Mouse (Mus musculus): ENCODE data around the gene Klk1b22. TPM values are rescaled to one million over a fixed set of nuclear protein-coding genes. Genes with fewer than 3 reads are reported as not detected.
"Not testable (repeated sequence)": the region's sequence is repeated elsewhere in the genome, so short reads cannot be mapped to it uniquely, and the experiment has no call there.

Klk1b22 gene
- polyA plus RNA-seq (2014; fragmentation: Nextera tagmentation; extraction: Ambion mirVana): not detected in 2 replicates

GRCm38 (mm10) chr7:44112373-44112772 lies at the start of gene Klk1b22:
Gene Klk1b22, plus strand, starts transcription at chr7:44112673.
- ATAC-seq (no peak), DNase-seq (ENCODE audit: low spot score) (no peak)
- WGBS: 65% methylated on average over 4 of the region's 4 CpGs
- H3K4me2 ChIP-seq (ENCODE audit: low read length): no peak within 1 kb of the TSS
- no peaks in the 10 kb centered on the region for H3K27me3 ChIP-seq (replicated peaks; ENCODE audit: control insufficient read depth, insufficient read depth, low read length)
- no peaks in the 10 kb centered on the region for H3K4me1 ChIP-seq (ENCODE audit: control insufficient read depth, insufficient read depth, low read length)
- no peak within 1 kb of the TSS for H3K9ac ChIP-seq (ENCODE audit: low read length)
- H3K9me3 ChIP-seq (replicated peaks; ENCODE audit: control insufficient read depth, low read length): no peaks in the 10 kb centered on the region
- H3K27ac ChIP-seq (ENCODE audit: low read depth, low read length): no peak within 1 kb of the TSS
- H3K36me3 ChIP-seq (ENCODE audit: control insufficient read depth, insufficient read depth, low read length): no peaks in the 10 kb centered on the region
- no peak within 1 kb of the TSS for H3K4me3 ChIP-seq (ENCODE audit: low read depth, low read length)

GRCm38 (mm10) chr7:44072117-44072516 lies 40.4 kb upstream of the Klk1b22 start:
- H3K9me3 ChIP-seq (replicated peaks; ENCODE audit: control insufficient read depth, low read length): no peaks in the 10 kb centered on the region

GRCm38 (mm10) chr7:44077703-44078102 lies 34.8 kb upstream of the Klk1b22 start:
- Histone ChIP-seq H3K27me3 (replicated peaks; ENCODE audit: control insufficient read depth, insufficient read depth, low read length) (no peaks in the 10 kb centered on the region), H3K4me2 (ENCODE audit: low read length) (no peak overlapping the region), H3K36me3 (ENCODE audit: control insufficient read depth, insufficient read depth, low read length) (no peaks in the 10 kb centered on the region), H3K27ac (ENCODE audit: low read depth, low read length) (no peak overlapping the region), H3K9ac (ENCODE audit: low read length) (no peak overlapping the region), H3K4me1 (ENCODE audit: control insufficient read depth, insufficient read depth, low read length) (no peaks in the 10 kb centered on the region), H3K9me3 (replicated peaks; ENCODE audit: control insufficient read depth, low read length) (no peaks in the 10 kb centered on the region), H3K4me3 (ENCODE audit: low read depth, low read length) (no peak overlapping the region)
- WGBS: 100% methylated on average over 1 of the region's 1 CpGs
- DNase-seq (ENCODE audit: low spot score) (no peak), ATAC-seq (no peak)

More at GRCm38 (mm10) chr7:44072117-44072516, 40.4 kb upstream of the Klk1b22 start:
- no peaks in the 10 kb centered on the region for H3K36me3 ChIP-seq (ENCODE audit: control insufficient read depth, insufficient read depth, low read length)
- H3K27me3 ChIP-seq (replicated peaks; ENCODE audit: control insufficient read depth, insufficient read depth, low read length): no peaks in the 10 kb centered on the region
- H3K4me1 ChIP-seq (ENCODE audit: control insufficient read depth, insufficient read depth, low read length): no peaks in the 10 kb centered on the region
- DNase-seq (ENCODE audit: low spot score): no peak
- no peak overlapping the region for H3K9ac ChIP-seq (ENCODE audit: low read length)
- no peak overlapping the region for H3K4me3 ChIP-seq (ENCODE audit: low read depth, low read length)
- no peak overlapping the region for H3K4me2 ChIP-seq (ENCODE audit: low read length)
- 72% methylated on average over 2 of the region's 2 CpGs for WGBS
- H3K27ac ChIP-seq (ENCODE audit: low read depth, low read length): no peak overlapping the region
- no peak for ATAC-seq

- Histone ChIP-seq H3K27me3 (replicated peaks; ENCODE audit: control insufficient read depth, insufficient read depth, low read length) (no peaks in the 10 kb centered on the region), H3K27ac (ENCODE audit: low read depth, low read length) (no peak overlapping the region), H3K4me3 (ENCODE audit: low read depth, low read length) (no peak overlapping the region), H3K4me2 (ENCODE audit: low read length) (no peak overlapping the region), H3K4me1 (ENCODE audit: control insufficient read depth, insufficient read depth, low read length) (no peaks in the 10 kb centered on the region), H3K9me3 (replicated peaks; ENCODE audit: control insufficient read depth, low read length) (no peaks in the 10 kb centered on the region), H3K36me3 (ENCODE audit: control insufficient read depth, insufficient read depth, low read length) (no peaks in the 10 kb centered on the region), H3K9ac (ENCODE audit: low read length) (no peak overlapping the region)
- DNase-seq (ENCODE audit: low spot score) (no peak), ATAC-seq (no peak)
- 94% methylated on average over 1 of the region's 1 CpGs for WGBS
Observed at GRCm38 (mm10) chr7:44096111-44096510, 16.4 kb upstream of the Klk1b22 start.

- not testable (repeated sequence) for H3K4me1 ChIP-seq (ENCODE audit: control insufficient read depth, insufficient read depth, low read length); DNase-seq (ENCODE audit: low spot score); H3K27me3 ChIP-seq (replicated peaks; ENCODE audit: control insufficient read depth, insufficient read depth, low read length); H3K9ac ChIP-seq (ENCODE audit: low read length); H3K36me3 ChIP-seq (ENCODE audit: control insufficient read depth, insufficient read depth, low read length); H3K27ac ChIP-seq (ENCODE audit: low read depth, low read length); H3K9me3 ChIP-seq (replicated peaks; ENCODE audit: control insufficient read depth, low read length); H3K4me2 ChIP-seq (ENCODE audit: low read length); ATAC-seq; H3K4me3 ChIP-seq (ENCODE audit: low read depth, low read length)
- WGBS: 78% methylated on average over 3 of the region's 3 CpGs
Observed at GRCm38 (mm10) chr7:44102028-44102427, 10.4 kb upstream of the Klk1b22 start, which contains the start of gene Klk1b21. Gene Klk1b21, plus strand, starts transcription at chr7:44102328.

- 89% methylated on average over 6 of the region's 6 CpGs for WGBS
- no peaks in the 10 kb centered on the region for H3K9me3 ChIP-seq (replicated peaks; ENCODE audit: control insufficient read depth, low read length)
- no peaks in the 10 kb centered on the region for H3K4me1 ChIP-seq (ENCODE audit: control insufficient read depth, insufficient read depth, low read length)
- no peaks in the 10 kb centered on the region for H3K36me3 ChIP-seq (ENCODE audit: control insufficient read depth, insufficient read depth, low read length)
- ATAC-seq: no peak
- H3K27ac ChIP-seq (ENCODE audit: low read depth, low read length): no peak overlapping the region
- H3K27me3 ChIP-seq (replicated peaks; ENCODE audit: control insufficient read depth, insufficient read depth, low read length): no peaks in the 10 kb centered on the region
- H3K4me2 ChIP-seq (ENCODE audit: low read length): no peak overlapping the region
- no peak for DNase-seq (ENCODE audit: low spot score)
- no peak overlapping the region for H3K9ac ChIP-seq (ENCODE audit: low read length)
- H3K4me3 ChIP-seq (ENCODE audit: low read depth, low read length): no peak overlapping the region
Observed at GRCm38 (mm10) chr7:44123445-44123844, 11.0 kb downstream of the Klk1b22 start.

- no peak within 1 kb of the TSS for H3K4me2 ChIP-seq (ENCODE audit: low read length)
- WGBS: 95% methylated on average over 3 of the region's 3 CpGs
Observed at GRCm38 (mm10) chr7:44136467-44136866, 24.0 kb downstream of the Klk1b22 start, which contains the start of gene Klk1b16. Gene Klk1b16, plus strand, starts transcription at chr7:44136767.

More at GRCm38 (mm10) chr7:44136467-44136866, 24.0 kb downstream of the Klk1b22 start, which contains the start of gene Klk1b16:
- H3K27ac ChIP-seq (ENCODE audit: low read depth, low read length): no peak within 1 kb of the TSS
- no peaks in the 10 kb centered on the region for H3K9me3 ChIP-seq (replicated peaks; ENCODE audit: control insufficient read depth, low read length)
- no peaks in the 10 kb centered on the region for H3K36me3 ChIP-seq (ENCODE audit: control insufficient read depth, insufficient read depth, low read length)
- H3K4me1 ChIP-seq (ENCODE audit: control insufficient read depth, insufficient read depth, low read length): no peaks in the 10 kb centered on the region
- H3K4me3 ChIP-seq (ENCODE audit: low read depth, low read length): no peak within 1 kb of the TSS
- ATAC-seq (no peak), DNase-seq (ENCODE audit: low spot score) (no peak)
- no peak within 1 kb of the TSS for H3K9ac ChIP-seq (ENCODE audit: low read length)
- no peaks in the 10 kb centered on the region for H3K27me3 ChIP-seq (replicated peaks; ENCODE audit: control insufficient read depth, insufficient read depth, low read length)

Other genes with a start within 250 kb of the Klk1b22 start
- 0.69 and 0.86 TPM in 2 replicates for gene Klk4, start 231.5 kb upstream of the Klk1b22 start, polyA plus RNA-seq (2014; fragmentation: Nextera tagmentation; extraction: Ambion mirVana)
- gene Klk15, start 178.9 kb upstream of the Klk1b22 start, polyA plus RNA-seq (2014; fragmentation: Nextera tagmentation; extraction: Ambion mirVana): not detected in 2 replicates
- gene Klk1b8, start 162.0 kb upstream of the Klk1b22 start, polyA plus RNA-seq (2014; fragmentation: Nextera tagmentation; extraction: Ambion mirVana): not detected in 2 replicates
- not detected in 2 replicates for gene Klk1b1, start 145.9 kb upstream of the Klk1b22 start, polyA plus RNA-seq (2014; fragmentation: Nextera tagmentation; extraction: Ambion mirVana)
- gene Klk1b9, start 136.6 kb upstream of the Klk1b22 start, polyA plus RNA-seq (2014; fragmentation: Nextera tagmentation; extraction: Ambion mirVana): not detected in 2 replicates
- not detected in 2 replicates for gene Klk1b11, start 116.8 kb upstream of the Klk1b22 start, polyA plus RNA-seq (2014; fragmentation: Nextera tagmentation; extraction: Ambion mirVana)
- gene Klk1b26, start 100.5 kb upstream of the Klk1b22 start, polyA plus RNA-seq (2014; fragmentation: Nextera tagmentation; extraction: Ambion mirVana): not detected in 2 replicates
- not detected in 2 replicates for gene Klk1b27, start 60.4 kb upstream of the Klk1b22 start, polyA plus RNA-seq (2014; fragmentation: Nextera tagmentation; extraction: Ambion mirVana)
- not detected in 2 replicates for gene Klk1b21, start 10.3 kb upstream of the Klk1b22 start, polyA plus RNA-seq (2014; fragmentation: Nextera tagmentation; extraction: Ambion mirVana)
- gene Klk1b16, start 24.1 kb downstream of the Klk1b22 start, polyA plus RNA-seq (2014; fragmentation: Nextera tagmentation; extraction: Ambion mirVana): not detected in 2 replicates
- gene Klk1b24, start 75.6 kb downstream of the Klk1b22 start, polyA plus RNA-seq (2014; fragmentation: Nextera tagmentation; extraction: Ambion mirVana): not detected in 2 replicates
- not detected in 2 replicates for gene Klk1b3, start 85.5 kb downstream of the Klk1b22 start, polyA plus RNA-seq (2014; fragmentation: Nextera tagmentation; extraction: Ambion mirVana)
- not detected in 2 replicates for gene Klk1b4, start 94.8 kb downstream of the Klk1b22 start, polyA plus RNA-seq (2014; fragmentation: Nextera tagmentation; extraction: Ambion mirVana)
- gene Klk1b5, start 103.3 kb downstream of the Klk1b22 start, polyA plus RNA-seq (2014; fragmentation: Nextera tagmentation; extraction: Ambion mirVana): not detected in 2 replicates
- gene Klk1, start 112.7 kb downstream of the Klk1b22 start, polyA plus RNA-seq (2014; fragmentation: Nextera tagmentation; extraction: Ambion mirVana): not detected in 2 replicates
- not detected in 2 replicates for gene Gm36864, start 123.5 kb downstream of the Klk1b22 start, polyA plus RNA-seq (2014; fragmentation: Nextera tagmentation; extraction: Ambion mirVana)
- 1.9 and 2.4 TPM in 2 replicates for gene 1700028J19Rik, start 134.0 kb downstream of the Klk1b22 start, polyA plus RNA-seq (2014; fragmentation: Nextera tagmentation; extraction: Ambion mirVana)
- gene 2410002F23Rik, start 134.0 kb downstream of the Klk1b22 start, polyA plus RNA-seq (2014; fragmentation: Nextera tagmentation; extraction: Ambion mirVana): 162 and 186 TPM in 2 replicates
- not detected in 2 replicates for gene Acp4, start 144.7 kb downstream of the Klk1b22 start, polyA plus RNA-seq (2014; fragmentation: Nextera tagmentation; extraction: Ambion mirVana)
- gene Gm15517, start 148.8 kb downstream of the Klk1b22 start, polyA plus RNA-seq (2014; fragmentation: Nextera tagmentation; extraction: Ambion mirVana): not detected in 2 replicates
- 3.7 and 4.5 TPM in 2 replicates for gene Clec11a, start 194.2 kb downstream of the Klk1b22 start, polyA plus RNA-seq (2014; fragmentation: Nextera tagmentation; extraction: Ambion mirVana)
- gene Shank1, start 197.6 kb downstream of the Klk1b22 start, polyA plus RNA-seq (2014; fragmentation: Nextera tagmentation; extraction: Ambion mirVana): 9.5 and 15.1 TPM in 2 replicates

Measured in forebrain, embryonic 14.5 days (tissue).